Mouse (Mus musculus) embryonic fibroblast, embryonic 13.5 days (primary cell): ENCODE measurements at regions not wholly inside any gene's neighbourhood (a gene's known extent, or its start where the extent isn't known, plus 50 kb on each side); places are given as distances from the start of the nearest gene placed in this dataset.
"Not testable (repeated sequence)": the region's sequence is repeated elsewhere in the genome, so short reads cannot be mapped to it uniquely, and the experiment has no call there.

ENCODE experiments used
- CTCF ChIP-seq: IDR thresholded peaks from 2 replicates; pipeline ENCODE4 v1.5.1; 2011; ENCODE audit warnings: mild to moderate bottlenecking, control low read depth, low read length, moderate library complexity, borderline replicate concordance; ENCODE audit not compliant: insufficient read depth
- POLR2A ChIP-seq: IDR thresholded peaks from 2 replicates; pipeline ENCODE4 v1.6.1; 2011; ENCODE audit warnings: low read depth, mild to moderate bottlenecking, control low read depth, low read length, moderate library complexity

GRCm38 (mm10) chr12:15456369-15456768 lies 360.4 kb downstream of the Trib2 start:
- not testable (repeated sequence) for TF ChIP-seq CTCF, POLR2A
